Mouse (Mus musculus): ENCODE measurements around the gene 4930558K02Rik.

GRCm38 (mm10) chr1:161983451-161983850 is 4.0 kb upstream of the 4930558K02Rik start:
- TF ChIP-seq CTCF (IDR thresholded peaks at IDR 0.05; ENCODE audit: borderline replicate concordance, insufficient read depth, low read length): no peak
- no peak for TF ChIP-seq POLR2A (IDR thresholded peaks at IDR 0.05; ENCODE audit: low read depth, low read length)

All from embryonic fibroblast, embryonic 13.5 days (primary cell).